Mouse (Mus musculus) heart, postnatal 0 days (tissue): ENCODE measurements around the gene Atpif1.

Source experiments
- CTCF ChIP-seq: IDR thresholded peaks from 2 replicates; pipeline ENCODE4 v1.5.1; 2016; ENCODE audit warnings: antibody characterized with exemption, control low read depth, low read depth
- EP300 ChIP-seq: IDR thresholded peaks from 2 replicates; pipeline ENCODE4 v1.6.1; 2016; ENCODE audit warnings: antibody characterized with exemption, low read depth

- TF ChIP-seq CTCF (no peak), EP300 (no peak)
Measured at GRCm38 (mm10) chr4:132505034-132505738, 28.3 kb downstream of the Atpif1 start.
